Mouse (Mus musculus): ENCODE results near the gene 1700067P10Rik. TPM values are rescaled to one million over a fixed set of nuclear protein-coding genes. Genes with fewer than 3 reads are reported as not detected.

1700067P10Rik gene
- total RNA-seq, 2 experiments from 2014 or later = not detected

- intact Hi-C loops (cut with DNase I) = loop anchor here (5.0 kb wide), 1 partner anchor 242 kb away; no protein-coding TSS in a partner anchor
- DNase-seq = no peak
Observed at GRCm38 (mm10) chr17:48094820-48095680, 5.9 kb downstream of the 1700067P10Rik start.

GRCm38 (mm10) chr17:48095718-48096121, 6.6 kb downstream of the 1700067P10Rik start:
- DNase-seq = no peak

DNA sequence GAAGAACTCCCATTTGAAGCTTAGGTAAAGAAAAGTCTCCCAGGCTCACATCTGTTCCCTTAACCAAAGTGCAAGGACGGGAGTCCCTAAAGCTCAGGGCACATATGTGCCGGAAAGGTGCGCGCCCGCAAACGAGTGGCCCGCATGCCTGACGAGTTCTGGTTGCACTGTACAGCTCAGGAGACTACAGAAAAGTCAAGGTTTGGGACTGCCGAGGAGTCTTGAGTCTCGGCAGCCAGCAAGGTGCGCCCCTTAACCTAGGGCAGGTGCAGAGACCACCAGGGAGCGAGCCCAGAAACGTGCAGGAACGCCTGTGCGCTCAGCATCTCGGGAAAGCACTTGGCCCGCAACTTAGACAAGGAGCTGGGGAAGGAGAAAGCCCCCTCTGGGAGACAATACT, 7.2 kb downstream of the 1700067P10Rik start:
- no peak for DNase-seq
- intact Hi-C loops (cut with DNase I) = loop anchor here (5.0 kb wide), 1 partner anchor 241 kb away; no protein-coding TSS in a partner anchor

More at GRCm38 (mm10) chr17:48095718-48096121, 6.6 kb downstream of the 1700067P10Rik start:
- intact Hi-C loops (cut with DNase I) = loop anchor here (5.0 kb wide), 1 partner anchor 242 kb away; no protein-coding TSS in a partner anchor

GRCm38 (mm10) chr17:48097011-48097742, 8.1 kb downstream of the 1700067P10Rik start:
- intact Hi-C loops (cut with DNase I) = loop anchor here (5.0 kb wide), 1 partner anchor 240 kb away; no protein-coding TSS in a partner anchor
- DNase-seq = peak; percentile 52 to 61

DNA sequence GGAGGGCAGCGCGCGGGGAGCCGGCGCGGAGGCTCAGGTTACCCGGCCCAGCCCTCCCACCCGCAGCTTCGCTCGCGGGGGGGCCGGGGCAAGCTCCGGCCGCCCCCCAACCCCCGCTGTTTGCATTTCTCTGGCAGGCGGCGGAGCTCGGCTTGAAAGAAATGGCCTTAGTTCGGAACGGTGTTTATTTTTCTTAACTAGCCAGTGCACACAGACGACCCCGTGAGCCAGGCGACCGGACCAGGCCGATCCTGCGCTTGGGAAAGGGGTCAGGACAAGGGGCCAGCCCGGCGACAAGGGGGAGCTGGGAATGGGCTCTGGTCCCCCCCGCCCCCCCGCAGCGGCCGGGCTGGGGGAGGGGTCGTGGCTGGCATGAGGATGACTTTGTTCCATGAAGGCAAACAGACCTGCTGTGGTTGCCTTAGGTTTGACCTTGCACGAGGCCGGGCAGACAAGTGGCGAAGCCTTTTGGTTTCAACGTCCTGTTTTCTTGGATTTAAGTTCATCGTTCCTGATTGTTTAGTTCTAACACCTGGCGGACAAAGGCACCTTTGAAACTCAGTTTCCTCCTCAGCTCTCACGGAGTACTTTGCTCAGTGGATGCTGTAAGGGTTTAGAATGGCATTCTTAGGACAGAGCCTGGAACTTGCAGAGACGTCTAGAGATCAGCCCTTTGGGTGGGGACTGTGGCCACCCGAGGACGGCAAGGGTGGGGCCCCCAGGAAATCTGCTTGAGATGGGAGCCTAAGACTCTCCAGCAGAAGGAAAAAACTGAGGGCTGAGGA, 8.8 kb downstream of the 1700067P10Rik start:
- intact Hi-C loops (cut with DNase I) = loop anchor here (5.0 kb wide), 1 partner anchor 239 kb away; no protein-coding TSS in a partner anchor
- DNase-seq = no peak

DNA sequence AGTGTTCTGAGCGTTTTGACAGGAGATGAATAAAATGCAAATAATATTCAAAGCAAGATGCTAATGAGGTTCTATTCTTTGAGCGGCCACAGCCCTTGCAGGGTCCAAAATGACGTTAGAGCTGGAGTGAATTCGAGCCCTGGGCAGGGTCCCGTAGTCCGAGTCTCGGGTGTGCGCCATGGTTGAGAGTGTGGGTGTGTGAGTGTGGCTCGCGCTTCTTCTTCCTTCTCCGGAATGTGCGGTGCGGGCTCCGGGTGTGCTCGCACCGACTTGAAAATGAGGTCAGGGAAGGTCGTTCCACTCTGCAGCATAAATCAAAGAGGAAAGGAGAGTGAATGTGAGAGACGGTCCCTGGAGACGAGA, 9.4 kb downstream of the 1700067P10Rik start:
- intact Hi-C loops (cut with DNase I) = loop anchor here (5.0 kb wide), 1 partner anchor 239 kb away; no protein-coding TSS in a partner anchor
- DNase-seq = no peak

DNA sequence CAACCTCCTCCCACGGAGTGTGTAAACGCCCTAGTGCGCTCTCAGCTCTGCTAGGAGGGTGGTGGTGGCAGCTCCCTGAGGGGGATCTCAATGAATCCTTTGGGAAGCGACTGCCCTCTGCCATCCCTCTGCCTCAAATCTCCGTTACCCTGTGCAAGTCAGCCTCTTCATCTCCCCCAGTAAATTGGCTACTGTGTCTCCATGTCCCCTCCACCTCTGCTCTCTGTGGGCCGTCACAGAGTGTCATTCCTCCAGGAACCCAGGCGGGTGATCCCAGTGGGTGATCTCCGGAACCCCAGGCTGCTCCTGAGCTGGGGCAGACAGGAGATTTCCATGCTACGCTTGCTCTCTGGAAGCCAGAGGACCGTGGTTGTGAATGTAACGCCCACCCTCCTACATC, 10.2 kb downstream of the 1700067P10Rik start:
- DNase-seq = no peak
- intact Hi-C loops (cut with DNase I) = loop anchor here (5.0 kb wide), 1 partner anchor 238 kb away; no protein-coding TSS in a partner anchor

DNA sequence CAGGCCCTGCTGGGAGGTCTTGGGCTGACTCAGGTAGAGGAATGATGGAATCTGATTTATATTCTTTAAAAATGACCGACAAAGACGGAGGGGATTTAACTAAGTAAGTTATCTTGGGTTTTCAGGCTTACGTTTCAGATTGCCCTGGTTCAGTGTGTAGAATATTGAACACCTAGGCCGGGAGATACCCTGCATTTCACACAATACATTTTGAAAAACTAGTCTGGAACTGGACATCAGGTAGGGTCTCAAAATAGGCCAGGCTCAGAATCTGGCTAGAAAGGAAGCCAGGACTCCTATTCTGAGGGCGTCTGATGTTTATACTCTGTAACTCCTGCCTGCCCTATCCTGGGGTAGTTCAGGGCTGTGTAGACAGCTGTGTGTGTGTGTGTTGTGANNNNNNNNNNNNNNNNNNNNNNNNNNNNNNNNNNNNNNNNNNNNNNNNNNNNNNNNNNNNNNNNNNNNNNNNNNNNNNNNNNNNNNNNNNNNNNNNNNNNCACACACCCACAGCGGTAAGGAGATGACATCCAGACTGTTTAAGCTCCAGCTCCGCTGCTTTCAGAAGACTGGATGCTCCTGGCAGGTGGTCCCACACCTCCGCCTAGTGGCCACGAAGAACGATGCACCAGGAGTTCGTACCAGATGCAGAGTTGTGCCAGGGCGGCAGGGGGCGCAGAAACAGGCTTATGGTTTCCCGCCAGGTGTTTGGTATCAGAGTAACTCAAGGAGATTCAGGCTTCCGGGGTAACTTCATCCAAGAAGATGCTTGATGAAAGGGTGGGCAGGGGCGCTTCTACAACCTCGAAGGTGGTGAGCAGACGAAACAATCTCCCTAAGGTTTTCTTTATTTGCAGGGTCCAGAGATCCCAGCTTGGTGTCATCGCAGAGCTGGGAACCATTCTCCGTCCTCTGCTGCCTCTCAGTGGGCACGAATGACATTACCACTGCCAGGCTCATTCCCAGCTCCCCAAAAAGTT, 11.6 kb downstream of the 1700067P10Rik start:
- intact Hi-C loops (cut with DNase I) = loop anchor here (1.0 kb wide), 2 partner anchors 227 to 307 kb away; no protein-coding TSS in a partner anchor
- peak; percentile 91 to 93 for DNase-seq

DNA sequence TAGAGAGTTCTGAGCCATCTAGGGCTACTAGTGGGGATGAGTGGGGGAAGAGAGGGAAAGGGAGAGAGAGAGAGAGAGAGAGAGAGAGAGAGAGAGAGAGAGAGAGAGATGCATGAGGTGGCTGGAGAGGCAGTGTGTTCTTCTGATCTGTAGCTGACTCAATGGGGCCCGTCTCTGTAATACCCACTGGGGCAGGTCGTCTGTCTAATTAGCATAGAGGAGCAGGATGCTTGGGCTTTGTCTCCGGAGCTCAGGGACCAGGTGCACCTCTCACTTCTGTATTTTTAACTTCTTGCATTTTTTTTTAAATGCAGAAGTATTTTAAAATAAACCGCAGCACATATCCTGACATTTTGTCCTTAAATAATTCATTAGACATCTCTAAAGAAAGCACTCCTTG, 18.2 kb downstream of the 1700067P10Rik start:
- intact Hi-C loops (cut with DNase I) = no loop called here
- no peak for DNase-seq

DNA sequence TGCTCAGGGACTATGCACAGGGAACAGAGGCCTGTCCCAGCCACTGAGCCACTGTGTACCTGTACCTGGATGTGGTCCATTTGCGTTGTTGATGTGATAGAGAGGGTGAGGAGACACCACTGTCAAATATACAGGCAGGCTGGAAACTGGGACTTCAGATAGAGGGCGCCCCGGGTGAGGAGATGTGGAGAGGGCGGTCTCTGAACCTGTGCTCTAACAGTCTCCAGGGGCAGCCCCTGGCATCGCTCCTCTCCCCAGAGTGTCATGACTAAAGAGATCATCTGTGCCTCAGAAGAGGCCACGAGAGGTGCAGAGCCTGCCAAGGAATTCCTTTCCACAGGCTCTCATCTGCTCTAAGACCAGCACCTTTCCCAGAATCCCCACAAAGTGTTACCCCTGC, 18.7 kb downstream of the 1700067P10Rik start:
- intact Hi-C loops (cut with DNase I) = no loop called here

GRCm38 (mm10) chr17:48108520-48108919, 19.4 kb downstream of the 1700067P10Rik start:
- DNase-seq = no peak
- intact Hi-C loops (cut with DNase I) = no loop called here

More for the DNA sequence above, 18.7 kb downstream of the 1700067P10Rik start:
- no peak for DNase-seq

DNA sequence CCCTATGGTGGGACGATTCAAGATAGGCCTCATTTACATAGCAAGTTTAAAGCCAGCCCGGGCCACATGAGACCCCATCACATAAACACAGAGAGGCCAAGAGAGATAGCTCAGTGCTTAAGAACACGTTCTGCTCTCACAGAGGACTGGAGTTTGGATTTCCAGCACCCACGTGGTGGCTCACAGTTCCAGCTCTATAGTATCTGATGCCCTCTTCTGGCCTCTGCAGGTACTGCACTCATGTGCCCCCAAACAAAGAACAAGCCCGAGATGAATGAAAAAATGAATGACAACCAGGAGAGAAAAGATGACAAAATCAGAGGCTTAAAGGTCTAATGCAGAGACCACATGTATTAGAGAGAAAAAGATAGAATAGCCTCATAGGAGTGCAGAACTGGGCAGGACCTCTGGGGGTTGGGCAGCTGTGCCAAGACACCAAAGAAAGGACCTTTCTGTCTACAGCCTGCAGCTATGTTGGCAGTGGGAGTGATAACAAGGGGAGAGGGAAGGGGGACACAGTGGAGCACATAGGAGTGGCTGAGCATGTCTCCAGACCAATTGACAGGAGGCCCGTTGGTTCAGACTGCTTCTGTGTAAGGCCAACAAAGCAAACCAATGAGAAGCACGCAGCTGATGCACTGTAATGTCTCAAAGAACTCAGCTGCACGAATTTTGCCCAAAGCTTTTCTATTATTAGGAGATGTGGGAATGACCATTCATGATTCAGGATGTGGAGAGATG, 21.6 kb downstream of the 1700067P10Rik start:
- DNase-seq = peak in 1 of 2 experiments; percentile 51
- intact Hi-C loops (cut with DNase I) = no loop called here

GRCm38 (mm10) chr17:48118570-48118969, 29.5 kb downstream of the 1700067P10Rik start:
- intact Hi-C loops (cut with DNase I) = no loop called here
- no peak for DNase-seq

DNA sequence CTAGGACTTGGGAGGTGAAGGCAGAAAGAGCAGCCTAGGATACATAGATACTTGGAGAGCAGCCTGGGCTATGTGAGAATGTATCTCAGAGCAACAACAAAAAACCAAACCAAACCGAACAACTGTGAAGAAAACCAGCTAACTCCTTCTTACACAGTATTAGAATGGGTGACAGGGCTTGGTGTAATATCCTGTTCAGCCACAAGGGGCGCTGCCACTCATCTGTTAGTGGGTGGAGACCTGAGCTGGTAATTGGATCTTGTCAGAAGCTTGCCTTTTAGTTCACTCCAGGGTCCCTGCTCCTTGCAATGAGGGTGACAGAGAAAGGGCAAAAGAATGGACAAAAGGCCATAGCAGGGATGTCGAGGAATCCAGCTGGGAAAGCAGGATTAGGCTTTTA, 30.5 kb downstream of the 1700067P10Rik start:
- DNase-seq = peak; percentile 68 to 87
- intact Hi-C loops (cut with DNase I) = no loop called here

- intact Hi-C loops (cut with DNase I) = no loop called here
- no peak for DNase-seq
Observed at GRCm38 (mm10) chr17:48120456-48120855, 31.3 kb downstream of the 1700067P10Rik start.

DNA sequence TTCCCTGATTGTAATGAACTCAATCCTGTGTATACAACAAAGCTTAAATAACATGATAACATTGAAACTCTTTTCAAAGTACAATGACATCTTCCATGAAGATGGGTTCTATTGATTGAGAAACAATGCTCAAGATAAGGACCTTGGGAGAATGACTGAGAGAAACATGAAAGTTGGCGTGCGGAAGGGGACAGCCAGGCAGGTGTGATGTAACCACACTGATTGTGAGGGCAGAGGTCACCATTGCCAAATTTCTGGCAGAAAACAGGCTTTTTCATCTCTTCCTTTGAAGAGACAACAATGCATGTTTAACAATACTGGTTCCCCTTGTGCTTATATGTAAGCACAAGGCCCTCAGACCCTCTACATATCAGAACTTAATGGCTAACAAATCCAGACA, 43.7 kb downstream of the 1700067P10Rik start:
- intact Hi-C loops (cut with DNase I) = no loop called here
- DNase-seq = no peak
